Mouse (Mus musculus) heart, postnatal 0 days (tissue): ENCODE results near the gene Ctu2. TPM values are rescaled to one million over a fixed set of nuclear protein-coding genes. Genes with fewer than 3 reads are reported as not detected.

Source experiments
- ATAC-seq: fragments of 200-750 bp; cut with Nextera tagmentation; 2 replicates; pipeline ENCODE4 v1.8.0; 2017; ENCODE audit warnings: low read depth, moderate number of reproducible peaks, moderate library complexity; ENCODE audit not compliant: insufficient read depth
- DNase-seq: peaks from one replicate; pipeline ENCODE4 v3.0.0-alpha.2; 2016; ENCODE audit warnings: low spot score
- H3K27ac ChIP-seq: fragments of 300-500 bp; sonication (generic); 2 replicates; pipeline ENCODE4 v1.5.1; 2014; ENCODE audit warnings: low read depth, mild to moderate bottlenecking
- H3K27me3 ChIP-seq: fragments of 300-500 bp; sonication (generic); 2 replicates; pipeline ENCODE4 v1.6.1; 2014; ENCODE audit warnings: low read length, mixed read lengths; ENCODE audit not compliant: control insufficient read depth, insufficient read depth
- H3K36me3 ChIP-seq: fragments of 300-500 bp; sonication (generic); replicated peaks from 2 replicates; pipeline ENCODE4 v1.6.1; 2014; ENCODE audit warnings: low read length, mixed read lengths; ENCODE audit not compliant: control insufficient read depth, insufficient read depth
- H3K4me1 ChIP-seq: fragments of 300-500 bp; sonication (generic); 2 replicates; pipeline ENCODE4 v1.6.1; 2014; ENCODE audit warnings: antibody characterized with exemption; ENCODE audit not compliant: control insufficient read depth, insufficient read depth
- H3K4me2 ChIP-seq: fragments of 300-500 bp; sonication (generic); 2 replicates; pipeline ENCODE4 v1.6.1; 2014; ENCODE audit warnings: low read depth, mild to moderate bottlenecking, low read length, moderate library complexity
- H3K4me3 ChIP-seq: fragments of 300-500 bp; sonication (generic); 2 replicates; pipeline ENCODE4 v1.5.1; 2014; ENCODE audit warnings: low read depth, low read length
- H3K9ac ChIP-seq: fragments of 300-500 bp; sonication (generic); replicated peaks from 2 replicates; pipeline ENCODE4 v1.6.1; 2014; ENCODE audit warnings: low read depth, low read length, mixed read lengths
- H3K9me3 ChIP-seq: fragments of 300-500 bp; sonication (generic); replicated peaks from 2 replicates; pipeline ENCODE4 v1.6.1; 2016; ENCODE audit warnings: low read length; ENCODE audit not compliant: control insufficient read depth
- CTCF ChIP-seq: IDR thresholded peaks from 2 replicates; pipeline ENCODE4 v1.5.1; 2016; ENCODE audit warnings: antibody characterized with exemption, control low read depth, low read depth
- EP300 ChIP-seq: IDR thresholded peaks from 2 replicates; pipeline ENCODE4 v1.6.1; 2016; ENCODE audit warnings: antibody characterized with exemption, low read depth
- WGBS: fragments of 180-500 bp; shearing (Covaris S2); extraction: QIAGEN DNeasy Blood & Tissue Kit; methylation state at CpG from one replicate; pipeline ENCODE4 v1.1.7; 2014; 5-methylcytosine and 5-hydroxymethylcytosine counted together
- polyA plus RNA-seq: library from polyadenylated mRNA; unstranded; fragments of >200 nt; fragmentation: Nextera tagmentation; extraction: Ambion mirVana; gene quantifications from 2 replicates; pipeline ENCODE4 v1.2.1, GENCODE M21; 2015
- total RNA-seq: library from RNA; depleted of rRNA; stranded (reverse); fragments of >200 nt; gene quantifications from 2 replicates; pipeline ENCODE4 v1.2.3, GENCODE M21; 2014; ENCODE audit warnings: low replicate concordance; rRNA removed

The Ctu2 gene
- total RNA-seq (19.5 and 28.4 TPM in 2 replicates), polyA plus RNA-seq (20.9 and 24.3 TPM in 2 replicates)

DNA sequence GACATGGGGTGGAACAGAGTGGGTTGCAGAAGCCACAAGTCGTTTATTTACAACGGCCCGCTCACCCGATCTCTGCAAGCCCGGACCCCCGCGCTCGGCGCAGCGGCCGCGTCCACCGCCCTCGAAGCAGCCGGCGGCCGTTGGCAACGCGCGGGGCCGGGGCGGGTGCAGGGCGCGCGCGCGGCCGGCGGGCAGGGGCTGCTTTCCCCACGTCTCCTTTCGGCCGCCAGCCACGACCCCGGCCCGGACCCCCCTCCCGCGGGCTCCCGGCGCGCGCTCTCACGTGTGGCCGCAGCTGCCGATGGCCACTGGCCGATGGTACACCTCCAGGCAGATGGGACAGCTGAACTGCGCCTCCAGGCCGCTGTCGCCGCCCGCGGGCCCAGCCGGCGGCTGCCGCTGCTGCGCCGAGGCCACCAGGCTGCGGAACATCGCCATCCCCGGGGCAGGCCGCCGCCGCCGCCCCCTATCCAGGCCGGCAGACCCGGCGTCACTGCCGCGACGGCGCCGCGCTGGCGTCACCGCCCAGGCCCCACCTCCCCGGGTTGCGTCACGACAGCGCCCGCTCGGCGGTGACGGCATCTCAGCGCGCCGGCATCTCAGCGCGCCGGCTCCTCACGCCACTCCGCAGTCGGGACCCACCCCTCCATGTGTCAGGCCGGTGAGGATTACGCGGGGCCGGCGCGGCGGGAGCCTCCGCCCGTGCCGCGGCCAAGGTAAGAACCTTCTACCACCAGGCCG is at the start of gene Ctu2, which contains the start of gene Rnf166:
Gene Ctu2 (plus strand): TSS at position 564 of the 741 bp plus-strand sequence.
Gene Rnf166 (minus strand): TSS at position 485 of the 741 bp plus-strand sequence.
- H3K4me2 ChIP-seq, result peak within 1 kb of the TSS; percentile 81
- DNase-seq (peak; percentile 79), ATAC-seq (peak; percentile 94)
- H3K9ac ChIP-seq, result peak within 1 kb of the TSS; percentile 86
- H3K9me3 ChIP-seq, result no peaks in the 10 kb centered on the region
- H3K27me3 ChIP-seq, result no peaks in the 10 kb centered on the region
- H3K4me3 ChIP-seq, result peak within 1 kb of the TSS; percentile 92
- H3K27ac ChIP-seq, result peak within 1 kb of the TSS; percentile 87
- peaks cover 40% of the 10 kb centered on the region for H3K36me3 ChIP-seq
- WGBS, result under 1% methylated on average over 76 of the region's 103 CpGs
- TF ChIP-seq EP300 (0 out of 2 replicates have a peak, but pooled peaks have one; percentile 38), CTCF (no peak)
- H3K4me1 ChIP-seq, result peaks cover 11% of the 10 kb centered on the region; the same call in 1 of the 2 replicates

- 55% methylated on average over 9 of the region's 9 CpGs for WGBS
- no peak overlapping the region for H3K9ac ChIP-seq
- no peak overlapping the region for H3K27ac ChIP-seq
- H3K4me3 ChIP-seq, result no peak overlapping the region
- no peaks in the 10 kb centered on the region for H3K27me3 ChIP-seq
- H3K36me3 ChIP-seq, result peaks cover 19% of the 10 kb centered on the region; the same call in 1 of the 2 replicates
- no peak for ATAC-seq
- DNase-seq, result no peak
- H3K9me3 ChIP-seq, result no peaks in the 10 kb centered on the region
- no peak overlapping the region for H3K4me2 ChIP-seq
- 0 out of 2 replicates have a peak, but pooled peaks cover 6% of the 10 kb centered on the region for H3K4me1 ChIP-seq
- TF ChIP-seq EP300, result no peak
- TF ChIP-seq CTCF, result no peak
Observed at GRCm38 (mm10) chr8:122426145-122426544, 49.8 kb upstream of the Ctu2 start.

- H3K36me3 ChIP-seq, result peaks cover 19% of the 10 kb centered on the region; the same call in 1 of the 2 replicates
- no peak for DNase-seq
- H3K27me3 ChIP-seq, result no peaks in the 10 kb centered on the region
- ATAC-seq, result no peak
- H3K9me3 ChIP-seq, result no peaks in the 10 kb centered on the region
- WGBS, result 92% methylated on average over 7 of the region's 7 CpGs
- no peak overlapping the region for H3K4me2 ChIP-seq
- H3K4me1 ChIP-seq, result peaks cover 13% of the 10 kb centered on the region; the same call in 1 of the 2 replicates
- no peak overlapping the region for H3K9ac ChIP-seq
- no peak overlapping the region for H3K27ac ChIP-seq
- TF ChIP-seq CTCF, result no peak
- no peak for TF ChIP-seq EP300
- H3K4me3 ChIP-seq, result no peak overlapping the region
Observed at GRCm38 (mm10) chr8:122427607-122428006, 48.3 kb upstream of the Ctu2 start.

DNA sequence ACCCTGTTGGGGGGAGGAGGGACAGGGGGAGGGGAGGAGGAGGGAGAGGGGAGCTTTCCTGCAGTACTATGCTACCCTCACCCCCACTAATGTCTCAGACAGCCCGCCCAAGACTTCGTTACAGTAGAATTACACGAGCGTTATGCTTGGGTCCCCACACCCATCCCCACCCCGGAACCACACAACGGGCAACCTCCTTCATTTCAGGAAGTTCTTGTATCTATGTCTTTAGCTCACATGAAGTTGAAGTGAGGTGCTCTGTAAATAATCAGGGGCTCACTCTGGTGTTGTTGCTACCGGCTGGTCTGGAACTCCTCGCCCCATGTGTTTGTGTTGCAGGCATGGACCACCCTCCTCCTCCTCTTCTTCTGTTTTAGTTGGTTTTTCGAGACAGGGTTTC is 47.8 kb upstream of the Ctu2 start:
- Histone ChIP-seq H3K27ac (no peak overlapping the region), H3K4me2 (no peak overlapping the region), H3K4me3 (no peak overlapping the region), H3K4me1 (peaks cover 13% of the 10 kb centered on the region; the same call in 1 of the 2 replicates), H3K27me3 (no peaks in the 10 kb centered on the region), H3K9me3 (no peaks in the 10 kb centered on the region), H3K9ac (no peak overlapping the region), H3K36me3 (peaks cover 19% of the 10 kb centered on the region; the same call in 1 of the 2 replicates)
- ATAC-seq (no peak), DNase-seq (no peak)
- WGBS, result 88% methylated on average over 9 of the region's 9 CpGs
- TF ChIP-seq EP300 (no peak), CTCF (no peak)

GRCm38 (mm10) chr8:122430058-122430636 is 45.8 kb upstream of the Ctu2 start:
- Histone ChIP-seq H3K4me3 (no peak overlapping the region), H3K27ac (no peak overlapping the region), H3K4me1 (peaks cover 7% of the 10 kb centered on the region; the same call in 1 of the 2 replicates), H3K36me3 (peaks cover 19% of the 10 kb centered on the region; the same call in 1 of the 2 replicates), H3K9ac (no peak overlapping the region), H3K27me3 (no peaks in the 10 kb centered on the region), H3K9me3 (no peaks in the 10 kb centered on the region), H3K4me2 (no peak overlapping the region)
- ATAC-seq (no peak), DNase-seq (no peak)
- WGBS, result 76% methylated on average over 10 of the region's 10 CpGs
- TF ChIP-seq CTCF (no peak), EP300 (no peak)
